Mouse (Mus musculus) embryonic facial prominence, embryonic 13.5 days (tissue): ENCODE measurements around the gene Phex. TPM values are rescaled to one million over a fixed set of nuclear protein-coding genes. Genes with fewer than 3 reads are reported as not detected.

Source experiments
- ATAC-seq: fragments of 200-750 bp; cut with Nextera tagmentation; 2 replicates; pipeline ENCODE4 v1.8.0; 2017; ENCODE audit warnings: low read depth; ENCODE audit not compliant: insufficient number of reproducible peaks, insufficient read depth, low FRiP score, low TSS enrichment
- H3K27ac ChIP-seq: fragments of 300-500 bp; sonication (generic); 2 replicates; pipeline ENCODE4 v1.5.1; 2015; ENCODE audit warnings: moderate library complexity, mild to moderate bottlenecking, inconsistent platforms
- H3K27me3 ChIP-seq: fragments of 300-500 bp; sonication (generic); 2 replicates; pipeline ENCODE4 v1.6.1; 2015; ENCODE audit warnings: mild to moderate bottlenecking, inconsistent platforms
- H3K36me3 ChIP-seq: fragments of 300-500 bp; sonication (generic); 2 replicates; pipeline ENCODE4 v1.6.1; 2015; ENCODE audit warnings: mild to moderate bottlenecking, inconsistent platforms
- H3K4me1 ChIP-seq: fragments of 300-500 bp; sonication (generic); 2 replicates; pipeline ENCODE4 v1.6.1; 2015; ENCODE audit warnings: inconsistent platforms
- H3K4me2 ChIP-seq: fragments of 300-500 bp; sonication (generic); 2 replicates; pipeline ENCODE4 v1.6.1; 2015; ENCODE audit warnings: moderate library complexity, mild to moderate bottlenecking, inconsistent platforms
- H3K4me3 ChIP-seq: fragments of 300-500 bp; sonication (generic); 2 replicates; pipeline ENCODE4 v1.5.1; 2015; ENCODE audit warnings: mild to moderate bottlenecking, inconsistent platforms
- H3K9ac ChIP-seq: fragments of 300-500 bp; sonication (generic); 2 replicates; pipeline ENCODE4 v1.6.1; 2015; ENCODE audit warnings: mild to moderate bottlenecking, inconsistent platforms
- H3K9me3 ChIP-seq: fragments of 300-500 bp; sonication (generic); 2 replicates; pipeline ENCODE4 v1.6.1; 2016; ENCODE audit warnings: inconsistent platforms
- WGBS: fragments of 180-500 bp; shearing (Covaris S2); methylation state at CpG from one replicate; pipeline ENCODE4 v1.1.7; 2015; ENCODE audit warnings: mixed read lengths; 5-methylcytosine and 5-hydroxymethylcytosine counted together
- microRNA-seq: library from miRNA; unstranded; fragments of <30 nt; microRNA quantifications from one replicate; pipeline ENCODE4, GENCODE M21; 2016
- polyA plus RNA-seq: library from polyadenylated mRNA; unstranded; fragments of >200 nt; fragmentation: Nextera tagmentation; extraction: Ambion mirVana; gene quantifications from 2 replicates; pipeline ENCODE4 v1.2.1, GENCODE M21; 2015

The Phex gene
- polyA plus RNA-seq, 1 experiment from 2014 or later = 1.7 TPM

- H3K27me3 ChIP-seq = peaks cover 3% of the 10 kb centered on the region; the same call in 1 of the 2 replicates
- H3K36me3 ChIP-seq = no peaks in the 10 kb centered on the region
- H3K9me3 ChIP-seq = no peaks in the 10 kb centered on the region
- no peak overlapping the region for H3K4me2 ChIP-seq
- H3K4me3 ChIP-seq = no peak overlapping the region
- no peak for ATAC-seq
- H3K9ac ChIP-seq = no peak overlapping the region
- H3K27ac ChIP-seq = no peak overlapping the region
- no peaks in the 10 kb centered on the region for H3K4me1 ChIP-seq
- 90% methylated on average over 1 of the region's 1 CpGs for WGBS
These were observed 234.3 kb downstream of the Phex start for GRCm38 (mm10) chrX:157180845-157181244.

DNA sequence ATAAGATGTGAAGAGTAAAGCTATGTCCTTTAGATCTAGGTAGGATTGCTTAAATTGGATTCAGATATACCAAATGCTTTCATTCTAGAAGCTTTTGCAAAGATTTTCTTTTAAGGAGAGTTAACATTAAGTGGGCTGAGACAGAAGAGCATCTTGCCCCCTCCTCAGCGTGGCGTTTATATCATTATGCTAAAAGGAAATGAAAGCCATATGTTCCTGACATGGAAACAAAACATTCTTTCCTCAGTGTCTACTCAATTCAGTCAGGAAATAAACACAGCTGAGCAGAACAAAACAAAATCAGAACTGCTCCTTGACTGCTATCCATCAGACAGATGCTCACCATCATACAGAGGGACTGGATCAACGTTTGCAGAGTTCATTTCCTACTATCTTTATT lies 251.0 kb downstream of the Phex start:
- Histone ChIP-seq H3K9me3 (no peaks in the 10 kb centered on the region), H3K4me2 (no peak overlapping the region), H3K4me1 (no peaks in the 10 kb centered on the region), H3K27ac (no peak overlapping the region), H3K36me3 (no peaks in the 10 kb centered on the region), H3K4me3 (no peak overlapping the region), H3K27me3 (peaks cover 4% of the 10 kb centered on the region), H3K9ac (no peak overlapping the region)
- 27% methylated on average over 3 of the region's 3 CpGs for WGBS
- ATAC-seq = no peak

- H3K4me1 ChIP-seq = no peaks in the 10 kb centered on the region
- no peak overlapping the region for H3K27ac ChIP-seq
- ATAC-seq = no peak
- H3K4me2 ChIP-seq = no peak overlapping the region
- 66% methylated on average over 2 of the region's 2 CpGs for WGBS
- no peaks in the 10 kb centered on the region for H3K36me3 ChIP-seq
- H3K4me3 ChIP-seq = no peak overlapping the region
- H3K9me3 ChIP-seq = no peaks in the 10 kb centered on the region
- H3K27me3 ChIP-seq = peaks cover 4% of the 10 kb centered on the region
- no peak overlapping the region for H3K9ac ChIP-seq
These were observed 251.7 kb downstream of the Phex start for GRCm38 (mm10) chrX:157163394-157163793.

DNA sequence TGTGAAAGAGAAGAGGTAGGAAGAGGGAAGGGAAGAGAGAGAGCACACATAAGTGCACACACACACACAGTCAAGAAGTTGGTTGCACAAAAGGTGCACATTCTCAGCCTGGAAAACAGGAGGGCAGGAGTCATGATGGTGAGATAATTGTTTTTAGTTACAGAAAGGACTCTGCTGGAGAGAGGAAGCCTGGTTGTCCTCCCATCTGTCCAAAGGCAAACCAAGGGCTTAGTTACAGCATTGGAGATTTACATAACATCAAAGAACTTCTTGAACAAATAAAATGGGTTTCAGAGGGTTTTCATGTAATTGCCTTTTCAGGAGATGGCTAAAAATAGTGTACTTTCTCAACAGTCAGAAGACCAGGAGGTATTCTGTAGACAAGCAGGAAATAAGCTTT lies 270.4 kb downstream of the Phex start:
- Histone ChIP-seq H3K4me3 (no peak overlapping the region), H3K9ac (no peak overlapping the region), H3K9me3 (no peaks in the 10 kb centered on the region), H3K4me2 (no peak overlapping the region), H3K27me3 (peaks cover 10% of the 10 kb centered on the region; the same call in 1 of the 2 replicates), H3K36me3 (no peaks in the 10 kb centered on the region), H3K27ac (no peak overlapping the region), H3K4me1 (no peaks in the 10 kb centered on the region)
- no peak for ATAC-seq

GRCm38 (mm10) chrX:157139601-157140000 lies 275.5 kb downstream of the Phex start:
- H3K9me3 ChIP-seq = no peaks in the 10 kb centered on the region
- ATAC-seq = no peak
- no peak overlapping the region for H3K27ac ChIP-seq
- no peaks in the 10 kb centered on the region for H3K36me3 ChIP-seq
- no peaks in the 10 kb centered on the region for H3K4me1 ChIP-seq
- no peak overlapping the region for H3K9ac ChIP-seq
- WGBS = 44% methylated on average over 6 of the region's 6 CpGs
- peaks cover 4% of the 10 kb centered on the region; the same call in 1 of the 2 replicates for H3K27me3 ChIP-seq
- H3K4me3 ChIP-seq = no peak overlapping the region
- H3K4me2 ChIP-seq = no peak overlapping the region

Small RNAs within 50 kb of the gene (microRNA-seq; reads per million reads assigned to microRNA genes)
- gene Gm23798 = not detected

Other genes with a start within 250 kb of the Phex start
- 46.6 and 65.5 TPM in 2 replicates for gene Sms, start 77.0 kb upstream of the Phex start, polyA plus RNA-seq
- 4.8 TPM in 2 replicates for gene Yy2, start 153.7 kb upstream of the Phex start, polyA plus RNA-seq
- 24.3 and 25.8 TPM in 2 replicates for gene Mbtps2, start 183.4 kb upstream of the Phex start, polyA plus RNA-seq